Mouse (Mus musculus): ENCODE measurements around the gene Rims3. TPM values are rescaled to one million over a fixed set of nuclear protein-coding genes. Genes with fewer than 3 reads are reported as not detected.

Rims3 gene
- polyA plus RNA-seq, 1 experiment from 2014 or later: 4.3 TPM

- Histone ChIP-seq H3K9me3 (replicated peaks) (0 out of 2 replicates have a peak, but pooled peaks cover 3% of the 10 kb centered on the region), H3K36me3 (ENCODE audit: poor library complexity, severe bottlenecking) (no peaks in the 10 kb centered on the region), H3K4me1 (peaks cover 19% of the 10 kb centered on the region), H3K27ac (no peak overlapping the region), H3K4me3 (peak overlapping the region; percentile 63), H3K4me2 (peak overlapping the region; percentile 89), H3K9ac (peak overlapping the region; percentile 81; the same call in 1 of the 2 replicates), H3K27me3 (peaks cover 12% of the 10 kb centered on the region; the same call in 1 of the 2 replicates)
- WGBS: 18% methylated on average over 7 of the region's 7 CpGs
- ATAC-seq: no peak
Observed at GRCm38 (mm10) chr4:120855360-120856060, 894 bp downstream of the Rims3 start.

GRCm38 (mm10) chr4:120856376-120856775, 1.8 kb downstream of the Rims3 start:
- no peak for ATAC-seq
- Histone ChIP-seq H3K36me3 (ENCODE audit: poor library complexity, severe bottlenecking) (no peaks in the 10 kb centered on the region), H3K9ac (no peak overlapping the region), H3K4me1 (peaks cover 16% of the 10 kb centered on the region), H3K27ac (no peak overlapping the region), H3K4me3 (no peak overlapping the region), H3K9me3 (replicated peaks) (0 out of 2 replicates have a peak, but pooled peaks cover 3% of the 10 kb centered on the region), H3K27me3 (peaks cover 12% of the 10 kb centered on the region; the same call in 1 of the 2 replicates), H3K4me2 (peak overlapping the region; percentile 28; the same call in 1 of the 2 replicates)
- WGBS: 45% methylated on average over 5 of the region's 5 CpGs

GRCm38 (mm10) chr4:120859865-120860264, 5.2 kb downstream of the Rims3 start:
- no peak for ATAC-seq
- H3K9ac ChIP-seq: no peak overlapping the region
- no peaks in the 10 kb centered on the region for H3K36me3 ChIP-seq (ENCODE audit: poor library complexity, severe bottlenecking)
- 88% methylated on average over 7 of the region's 7 CpGs for WGBS
- H3K4me3 ChIP-seq: no peak overlapping the region
- no peaks in the 10 kb centered on the region for H3K9me3 ChIP-seq (replicated peaks)
- H3K4me2 ChIP-seq: no peak overlapping the region
- H3K27ac ChIP-seq: no peak overlapping the region
- peaks cover 16% of the 10 kb centered on the region for H3K4me1 ChIP-seq
- peaks cover 7% of the 10 kb centered on the region; the same call in 1 of the 2 replicates for H3K27me3 ChIP-seq

- Histone ChIP-seq H3K36me3 (ENCODE audit: poor library complexity, severe bottlenecking) (no peaks in the 10 kb centered on the region), H3K9ac (0 out of 2 replicates have a peak overlapping the region, but pooled peaks have one; percentile 26), H3K27me3 (no peaks in the 10 kb centered on the region), H3K9me3 (replicated peaks) (no peaks in the 10 kb centered on the region), H3K27ac (no peak overlapping the region), H3K4me1 (peaks cover 9% of the 10 kb centered on the region), H3K4me3 (no peak overlapping the region), H3K4me2 (no peak overlapping the region)
- ATAC-seq: no peak
- WGBS: 8% methylated on average over 6 of the region's 6 CpGs
Observed at GRCm38 (mm10) chr4:120866211-120866610, 11.6 kb downstream of the Rims3 start.

GRCm38 (mm10) chr4:120868246-120868645, 13.6 kb downstream of the Rims3 start:
- Histone ChIP-seq H3K4me3 (no peak overlapping the region), H3K4me1 (peaks cover 9% of the 10 kb centered on the region), H3K27me3 (no peaks in the 10 kb centered on the region), H3K9ac (no peak overlapping the region), H3K27ac (no peak overlapping the region), H3K36me3 (ENCODE audit: poor library complexity, severe bottlenecking) (no peaks in the 10 kb centered on the region), H3K4me2 (no peak overlapping the region), H3K9me3 (replicated peaks) (no peaks in the 10 kb centered on the region)
- WGBS: 75% methylated on average over 5 of the region's 5 CpGs
- ATAC-seq: no peak

GRCm38 (mm10) chr4:120868988-120869387, 14.4 kb downstream of the Rims3 start:
- no peak overlapping the region for H3K9ac ChIP-seq
- WGBS: 79% methylated on average over 3 of the region's 3 CpGs
- no peak overlapping the region for H3K4me3 ChIP-seq
- H3K4me2 ChIP-seq: no peak overlapping the region
- H3K4me1 ChIP-seq: peaks cover 9% of the 10 kb centered on the region
- no peaks in the 10 kb centered on the region for H3K9me3 ChIP-seq (replicated peaks)
- H3K27ac ChIP-seq: no peak overlapping the region
- no peak for ATAC-seq
- H3K36me3 ChIP-seq (ENCODE audit: poor library complexity, severe bottlenecking): no peaks in the 10 kb centered on the region
- no peaks in the 10 kb centered on the region for H3K27me3 ChIP-seq

GRCm38 (mm10) chr4:120870262-120870748, 15.7 kb downstream of the Rims3 start:
- peak; percentile 65 for ATAC-seq
- H3K4me1 ChIP-seq: peaks cover 9% of the 10 kb centered on the region
- H3K9me3 ChIP-seq (replicated peaks): no peaks in the 10 kb centered on the region
- no peak overlapping the region for H3K4me3 ChIP-seq
- 0 out of 2 replicates have a peak overlapping the region, but pooled peaks have one; percentile 21 for H3K9ac ChIP-seq
- 33% methylated on average over 7 of the region's 7 CpGs for WGBS
- no peak overlapping the region for H3K4me2 ChIP-seq
- H3K27ac ChIP-seq: 0 out of 2 replicates have a peak overlapping the region, but pooled peaks have one; percentile 14
- H3K27me3 ChIP-seq: no peaks in the 10 kb centered on the region
- no peaks in the 10 kb centered on the region for H3K36me3 ChIP-seq (ENCODE audit: poor library complexity, severe bottlenecking)

GRCm38 (mm10) chr4:120875961-120876360, 21.3 kb downstream of the Rims3 start:
- no peak overlapping the region for H3K4me2 ChIP-seq
- no peak overlapping the region for H3K27ac ChIP-seq
- peaks cover 22% of the 10 kb centered on the region for H3K4me1 ChIP-seq
- no peaks in the 10 kb centered on the region for H3K27me3 ChIP-seq
- H3K9ac ChIP-seq: no peak overlapping the region
- WGBS: 83% methylated on average over 3 of the region's 3 CpGs
- H3K4me3 ChIP-seq: no peak overlapping the region
- no peaks in the 10 kb centered on the region for H3K36me3 ChIP-seq (ENCODE audit: poor library complexity, severe bottlenecking)
- ATAC-seq: no peak
- no peaks in the 10 kb centered on the region for H3K9me3 ChIP-seq (replicated peaks)

GRCm38 (mm10) chr4:120878728-120879127, 24.1 kb downstream of the Rims3 start:
- Histone ChIP-seq H3K27ac (no peak overlapping the region), H3K4me3 (no peak overlapping the region), H3K4me1 (peaks cover 44% of the 10 kb centered on the region), H3K9ac (no peak overlapping the region), H3K36me3 (ENCODE audit: poor library complexity, severe bottlenecking) (no peaks in the 10 kb centered on the region), H3K4me2 (no peak overlapping the region), H3K9me3 (replicated peaks) (no peaks in the 10 kb centered on the region), H3K27me3 (no peaks in the 10 kb centered on the region)
- 58% methylated on average over 3 of the region's 3 CpGs for WGBS
- ATAC-seq: no peak

GRCm38 (mm10) chr4:120879386-120879785, 24.8 kb downstream of the Rims3 start:
- no peak overlapping the region for H3K9ac ChIP-seq

GRCm38 (mm10) chr4:120880731-120881432, 26.3 kb downstream of the Rims3 start:
- Histone ChIP-seq H3K4me1 (peaks cover 53% of the 10 kb centered on the region), H3K27me3 (no peaks in the 10 kb centered on the region), H3K4me3 (no peak overlapping the region), H3K9me3 (replicated peaks) (no peaks in the 10 kb centered on the region), H3K9ac (no peak overlapping the region), H3K27ac (no peak overlapping the region), H3K36me3 (ENCODE audit: poor library complexity, severe bottlenecking) (no peaks in the 10 kb centered on the region), H3K4me2 (no peak overlapping the region)
- WGBS: 57% methylated on average over 6 of the region's 6 CpGs
- no peak for ATAC-seq

More at GRCm38 (mm10) chr4:120879386-120879785, 24.8 kb downstream of the Rims3 start:
- Histone ChIP-seq H3K27ac (no peak overlapping the region; the same call in 1 of the 2 replicates), H3K4me1 (peaks cover 44% of the 10 kb centered on the region), H3K27me3 (no peaks in the 10 kb centered on the region), H3K9me3 (replicated peaks) (no peaks in the 10 kb centered on the region), H3K36me3 (ENCODE audit: poor library complexity, severe bottlenecking) (no peaks in the 10 kb centered on the region), H3K4me3 (no peak overlapping the region), H3K4me2 (no peak overlapping the region)
- WGBS: 60% methylated on average over 4 of the region's 4 CpGs
- no peak for ATAC-seq

- 27% methylated on average over 5 of the region's 5 CpGs for WGBS
- Histone ChIP-seq H3K9ac (no peak overlapping the region), H3K4me3 (no peak overlapping the region), H3K27ac (peak overlapping the region; percentile 52), H3K36me3 (ENCODE audit: poor library complexity, severe bottlenecking) (no peaks in the 10 kb centered on the region), H3K27me3 (no peaks in the 10 kb centered on the region; the same call in 1 of the 2 replicates), H3K4me1 (peaks cover 52% of the 10 kb centered on the region), H3K9me3 (replicated peaks) (no peaks in the 10 kb centered on the region), H3K4me2 (peak overlapping the region; percentile 27)
- peak; percentile 90 for ATAC-seq
Observed at GRCm38 (mm10) chr4:120882002-120882625, 27.5 kb downstream of the Rims3 start.

Measured in forebrain, embryonic 13.5 days (tissue).